Mouse (Mus musculus): ENCODE data around the gene Fdxr. TPM values are rescaled to one million over a fixed set of nuclear protein-coding genes. Genes with fewer than 3 reads are reported as not detected.

The Fdxr gene
- total RNA-seq, 2 experiments from 2014 or later, result 2.9 to 4.4 TPM

- DNase-seq, result peak; percentile 71
Measured at GRCm38 (mm10) chr11:115286201-115286993, 9.5 kb upstream of the Fdxr start.

GRCm38 (mm10) chr11:115285282-115285681, 8.4 kb upstream of the Fdxr start:
- Histone ChIP-seq H3K4me3 (no peak overlapping the region), H3K27ac (peak overlapping the region; percentile 35; the same call in 1 of the 2 replicates)
- intact Hi-C loops (cut with DNase I), result no loop called here
- TF ChIP-seq CTCF (IDR thresholded peaks at IDR 0.05), result no peak
- no peak for DNase-seq

More at GRCm38 (mm10) chr11:115286201-115286993, 9.5 kb upstream of the Fdxr start:
- intact Hi-C loops (cut with DNase I), result no loop called here
- Histone ChIP-seq H3K4me3 (no peak overlapping the region), H3K27ac (peak overlapping the region; percentile 75)
- no peak for TF ChIP-seq CTCF (IDR thresholded peaks at IDR 0.05)

- no peak overlapping the region for H3K27ac ChIP-seq
- H3K4me3 ChIP-seq, result no peak overlapping the region
- intact Hi-C loops (cut with DNase I), result no loop called here
- DNase-seq, result no peak
- no peak for TF ChIP-seq CTCF (IDR thresholded peaks at IDR 0.05)
Measured at GRCm38 (mm10) chr11:115283891-115284620, 7.2 kb upstream of the Fdxr start.

- TF ChIP-seq CTCF (IDR thresholded peaks at IDR 0.05), result no peak
- intact Hi-C loops (cut with DNase I), result no loop called here
- no peak overlapping the region; the same call in 1 of the 2 replicates for H3K27ac ChIP-seq
- H3K4me3 ChIP-seq, result no peak overlapping the region
- no peak for DNase-seq
Measured at GRCm38 (mm10) chr11:115283486-115283765, 6.6 kb upstream of the Fdxr start.

DNA sequence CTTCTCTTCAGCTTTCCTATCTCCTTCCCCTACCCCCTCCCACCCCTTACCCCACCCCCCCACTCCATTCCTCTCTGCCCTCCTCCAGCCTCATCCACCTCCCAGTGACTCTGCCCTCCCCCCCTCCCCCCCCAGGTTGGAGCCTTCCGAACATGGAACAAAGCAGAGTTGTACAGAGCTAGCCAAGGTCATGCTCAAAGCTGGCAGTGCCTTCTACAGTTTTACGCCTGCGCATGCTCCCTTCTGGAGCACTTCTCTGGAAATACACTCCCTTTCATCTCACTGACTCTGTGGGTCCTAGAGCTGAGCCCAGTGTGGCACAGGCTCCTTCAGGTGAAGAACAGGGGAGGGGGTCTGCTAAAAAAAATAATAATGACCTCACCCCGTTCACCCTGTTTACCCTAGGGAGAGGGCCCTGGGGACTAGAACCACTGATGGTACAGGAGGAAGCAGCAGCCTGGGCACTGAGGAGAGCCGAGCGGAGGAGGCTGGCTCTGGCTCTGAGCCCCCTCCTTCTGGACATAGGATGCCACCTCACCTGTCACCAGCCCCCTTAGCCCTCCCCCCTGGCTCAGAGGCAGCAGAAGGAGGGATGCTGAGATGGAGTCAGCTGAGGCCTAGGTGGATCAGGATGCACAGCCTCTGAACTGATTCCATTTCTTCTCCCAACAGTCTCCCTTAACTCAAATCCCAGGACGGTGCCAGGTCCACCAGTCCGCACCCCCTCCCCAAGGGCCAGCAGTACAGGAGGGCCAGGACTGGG, 6.1 kb upstream of the Fdxr start:
- Histone ChIP-seq H3K27ac (peak overlapping the region; percentile 66; the same call in 1 of the 2 replicates), H3K4me3 (no peak overlapping the region)
- intact Hi-C loops (cut with DNase I), result no loop called here
- DNase-seq, result no peak
- no peak for TF ChIP-seq CTCF (IDR thresholded peaks at IDR 0.05)

DNA sequence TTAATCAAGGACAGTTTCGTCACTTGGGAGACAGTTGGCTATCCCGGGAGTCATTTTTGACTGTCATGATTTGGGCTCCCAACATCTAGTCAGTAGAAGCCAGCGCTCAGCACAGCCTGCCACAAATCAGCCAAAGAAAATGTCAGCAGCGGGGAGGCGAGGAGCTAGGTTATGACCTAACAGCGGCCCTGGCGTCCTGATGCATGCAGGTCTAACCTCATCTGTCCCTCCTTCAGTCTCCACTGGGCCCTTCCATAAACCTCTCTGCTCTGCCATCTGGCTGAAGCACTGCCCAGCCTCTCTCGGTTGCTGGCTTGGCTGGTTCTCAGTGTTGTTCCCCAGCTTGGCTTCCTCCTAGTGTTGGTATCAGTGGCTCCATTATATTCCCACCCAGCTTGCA, 5.4 kb upstream of the Fdxr start:
- intact Hi-C loops (cut with DNase I), result no loop called here
- no peak overlapping the region for H3K4me3 ChIP-seq

DNA sequence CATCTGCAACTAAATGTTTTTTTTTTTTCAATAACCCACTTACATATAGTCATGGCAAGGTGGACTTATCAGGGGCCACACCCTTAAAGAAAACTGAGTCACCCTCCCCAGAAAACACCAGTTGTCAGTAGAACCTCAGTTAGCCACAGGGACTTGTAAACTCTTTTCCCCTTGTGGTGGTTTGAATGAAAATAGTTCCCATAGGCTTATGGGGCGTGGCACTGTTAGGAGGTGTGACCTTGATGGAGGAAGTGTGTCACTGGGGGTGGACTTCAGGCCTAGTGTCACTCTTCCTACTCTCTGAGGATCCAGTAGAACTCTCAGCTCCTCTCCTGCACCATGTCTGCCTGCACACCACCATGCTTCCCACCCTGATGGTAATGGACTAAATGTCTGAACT, 2.9 kb upstream of the Fdxr start:
- H3K4me3 ChIP-seq, result no peak overlapping the region
- DNase-seq, result no peak
- no peak overlapping the region for H3K27ac ChIP-seq
- intact Hi-C loops (cut with DNase I), result loop anchor here (10.0 kb wide), 1 partner anchor 195 kb away; no protein-coding TSS in a partner anchor
- no peak for TF ChIP-seq CTCF (IDR thresholded peaks at IDR 0.05)

More for the DNA sequence above, 5.4 kb upstream of the Fdxr start:
- H3K27ac ChIP-seq, result peak overlapping the region; percentile 66
- no peak for TF ChIP-seq CTCF (IDR thresholded peaks at IDR 0.05)
- no peak for DNase-seq

DNA sequence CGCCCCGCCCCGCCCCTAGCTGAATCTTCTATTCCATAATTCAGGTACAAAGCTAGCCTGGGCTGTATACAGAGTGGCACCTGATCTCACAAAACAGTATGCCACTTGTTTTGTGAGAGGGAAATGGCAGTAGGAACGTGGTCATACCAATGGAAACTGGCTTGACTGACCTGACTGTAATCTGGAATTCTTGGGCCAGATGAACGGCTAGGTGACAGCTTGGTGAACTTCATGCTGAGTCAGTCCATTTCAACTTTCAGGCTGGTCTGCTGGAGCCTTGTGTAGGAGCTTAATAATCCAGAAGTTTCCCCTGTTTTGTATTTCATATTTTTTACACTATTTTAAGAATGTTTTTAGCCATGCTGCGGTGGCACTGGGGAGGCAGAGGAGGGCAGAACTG, 1.3 kb upstream of the Fdxr start:
- no peak for DNase-seq
- peak overlapping the region; percentile 87; the same call in 1 of the 2 replicates for H3K4me3 ChIP-seq
- no peak for TF ChIP-seq CTCF (IDR thresholded peaks at IDR 0.05)
- intact Hi-C loops (cut with DNase I), result loop anchor here (10.0 kb wide), 1 partner anchor 193 kb away; no protein-coding TSS in a partner anchor
- H3K27ac ChIP-seq, result peak overlapping the region; percentile 95

DNA sequence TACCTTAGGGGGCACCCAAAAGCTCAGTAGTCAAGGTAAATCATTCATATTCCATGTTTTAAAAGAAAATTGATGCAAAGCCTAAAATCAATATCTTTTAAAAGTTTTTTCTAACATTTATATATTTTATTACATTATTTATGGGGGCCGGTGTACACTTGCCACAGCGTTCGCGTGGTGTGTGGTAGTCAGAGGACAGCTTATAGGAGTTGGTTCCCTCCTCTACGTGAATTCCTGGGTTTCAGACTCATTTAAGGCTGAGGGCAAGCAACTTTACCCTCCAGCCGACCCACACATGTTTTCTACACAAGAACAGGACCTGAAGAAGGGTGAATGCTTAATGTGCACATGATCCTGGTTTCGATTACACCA, 740 bp upstream of the Fdxr start:
- no peak for TF ChIP-seq CTCF (IDR thresholded peaks at IDR 0.05)
- Histone ChIP-seq H3K27ac (peak overlapping the region; percentile 95), H3K4me3 (peak overlapping the region; percentile 87)
- DNase-seq, result no peak
- intact Hi-C loops (cut with DNase I), result loop anchor here (10.0 kb wide), 1 partner anchor 193 kb away; no protein-coding TSS in a partner anchor

DNA sequence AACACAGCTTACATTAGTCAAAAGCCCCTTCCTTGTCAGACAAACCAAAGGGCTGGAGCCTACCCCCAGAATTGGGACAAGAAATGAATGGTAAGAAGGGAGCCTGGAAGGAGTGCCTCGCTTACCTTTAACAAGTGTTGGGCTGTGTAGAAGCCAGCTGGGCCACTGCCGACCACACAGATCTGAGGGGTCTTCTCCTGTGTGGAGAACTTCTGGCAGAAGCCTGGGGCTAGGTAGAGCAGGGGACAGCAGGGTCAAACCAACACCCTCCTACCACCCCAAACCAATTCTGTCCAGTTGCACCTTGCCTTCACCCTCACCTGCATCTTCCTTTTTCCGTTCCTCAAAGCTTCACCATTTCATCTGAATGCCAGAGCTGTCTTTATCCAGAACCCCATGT, 896 bp downstream of the Fdxr start:
- Histone ChIP-seq H3K27ac (peak overlapping the region; percentile 95), H3K4me3 (peak overlapping the region; percentile 87)
- DNase-seq, result no peak
- intact Hi-C loops (cut with DNase I), result loop anchor here (10.0 kb wide), 1 partner anchor 191 kb away; no protein-coding TSS in a partner anchor
- no peak for TF ChIP-seq CTCF (IDR thresholded peaks at IDR 0.05)

- no peak overlapping the region for H3K4me3 ChIP-seq
- TF ChIP-seq CTCF (IDR thresholded peaks at IDR 0.05), result no peak
- intact Hi-C loops (cut with DNase I), result loop anchor here (10.0 kb wide), 1 partner anchor 191 kb away; no protein-coding TSS in a partner anchor
- no peak for DNase-seq
- 0 out of 2 replicates have a peak overlapping the region, but pooled peaks have one; percentile 95 for H3K27ac ChIP-seq
Measured at GRCm38 (mm10) chr11:115275509-115275908, 1.3 kb downstream of the Fdxr start.

DNA sequence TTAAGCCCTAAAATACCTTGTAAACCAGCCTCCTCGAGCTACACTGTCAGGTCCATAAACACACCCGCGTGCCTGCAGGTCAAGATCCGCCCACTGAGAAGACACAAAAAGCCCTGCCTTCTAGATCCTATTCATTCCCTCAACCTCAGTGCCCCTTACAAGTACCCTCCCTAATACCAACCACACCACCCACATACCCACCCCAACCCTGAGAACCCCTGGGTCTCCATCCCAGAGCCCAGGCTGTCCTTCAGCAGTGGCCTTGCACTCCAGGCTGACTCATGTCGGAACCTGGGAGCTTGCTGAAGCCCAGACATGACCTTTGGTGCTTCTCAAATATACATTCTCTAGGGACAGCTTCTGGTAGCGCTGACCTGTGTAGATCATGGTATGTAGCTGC, 2.1 kb downstream of the Fdxr start:
- H3K27ac ChIP-seq, result no peak overlapping the region
- no peak for TF ChIP-seq CTCF (IDR thresholded peaks at IDR 0.05)
- no peak for DNase-seq
- no peak overlapping the region for H3K4me3 ChIP-seq
- intact Hi-C loops (cut with DNase I), result loop anchor here (10.0 kb wide), 1 partner anchor 190 kb away; no protein-coding TSS in a partner anchor

All from gastrocnemius, adult 2 months (tissue).